ENCODE assay signal across 25 mouse cellular contexts in the genomic region with DNA sequence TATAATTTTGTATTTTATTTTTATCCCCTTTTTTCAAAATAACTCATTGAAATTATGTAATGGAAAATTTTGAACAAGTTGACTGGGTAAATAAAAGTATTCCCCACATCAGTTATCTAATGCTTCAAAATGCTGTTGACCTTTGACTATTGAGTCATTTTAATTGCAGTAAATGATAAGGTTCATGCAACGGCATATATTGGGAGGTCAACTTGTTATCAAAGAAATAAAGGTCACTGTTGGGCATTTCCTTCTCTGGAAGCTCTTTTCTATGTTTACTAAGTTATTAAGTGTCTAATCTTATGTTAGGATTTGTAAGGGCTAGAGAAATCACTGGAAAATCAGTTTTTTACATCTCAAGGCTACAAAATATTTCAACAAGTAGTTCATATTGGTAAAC. TPM values are rescaled to one million over a fixed set of nuclear protein-coding genes. Genes with fewer than 3 reads are reported as not detected.
"Had no signal": no experiment of that assay in that cellular context is flagged by ENCODE, and none has a peak within 500 bp of the region (broad histone marks: within the 10 kb centered on the region; RNA-seq: fewer than 3 reads in every experiment).

No protein-coding gene starts in this region.

- H3K4me1 ChIP-seq: neural tube, embryonic 13.5 days; neural tube, embryonic 15.5 days; stomach, embryonic 15.5 days had no signal

- H3K27ac ChIP-seq: neural tube, embryonic 13.5 days; neural tube, embryonic 15.5 days; stomach, embryonic 15.5 days; stomach, postnatal 0 days had no signal

- H3K27me3 ChIP-seq: neural tube, embryonic 13.5 days; neural tube, embryonic 15.5 days; stomach, embryonic 15.5 days had no signal

- DNase-seq: retina, postnatal 1 day; right cerebral cortex, adult 18-20 months; right cerebral cortex, postnatal 14 days; right cerebral cortex, postnatal 25 days; right cerebral cortex, postnatal 4 days; spleen, adult 18-20 months; thymus, adult 18-20 months; thymus, adult 2 months; thymus, postnatal 14 days; thymus, postnatal 25 days; thymus, postnatal 36 days; thymus, postnatal 4 days had no signal

- H3K4me3 ChIP-seq: neural tube, embryonic 13.5 days; neural tube, embryonic 15.5 days; stomach, embryonic 15.5 days had no signal

- H3K36me3 ChIP-seq: neural tube, embryonic 13.5 days; neural tube, embryonic 15.5 days; stomach, embryonic 15.5 days had no signal

- H3K9me3 ChIP-seq: neural tube, embryonic 13.5 days; neural tube, embryonic 15.5 days; stomach, embryonic 15.5 days had no signal

- H3K9ac ChIP-seq: neural tube, embryonic 13.5 days; neural tube, embryonic 15.5 days; stomach, embryonic 15.5 days had no signal

- H3K4me2 ChIP-seq: neural tube, embryonic 13.5 days; neural tube, embryonic 15.5 days; stomach, embryonic 15.5 days had no signal

RNA-seq across cellular contexts. Expression of a gene that starts 31.0 kb away (rescaled TPM):
- total RNA-seq: neutrophil, adult 5-6 weeks had no signal
- polyA plus RNA-seq: neural tube, embryonic 13.5 days; neural tube, embryonic 14.5 days; neural tube, embryonic 15.5 days; small intestine, adult 2 months; spleen, adult 2 months; stomach, embryonic 14.5 days; stomach, embryonic 15.5 days; stomach, embryonic 16.5 days; stomach, postnatal 0 days; thymus, adult 2 months; thymus, postnatal 0 days; urinary bladder, adult 2 months had no signal

RNA-seq across cellular contexts. Expression of a gene that starts 57.5 kb away (rescaled TPM):
- total RNA-seq: neutrophil, adult 5-6 weeks had no signal
- polyA plus RNA-seq: neural tube, embryonic 13.5 days; neural tube, embryonic 14.5 days; neural tube, embryonic 15.5 days; spleen, adult 2 months; stomach, embryonic 14.5 days; stomach, postnatal 0 days; testis, adult 2 months; thymus, adult 2 months; thymus, postnatal 0 days; urinary bladder, adult 2 months had no signal
